Mouse (Mus musculus): ENCODE results near the gene Ing2. TPM values are rescaled to one million over a fixed set of nuclear protein-coding genes. Genes with fewer than 3 reads are reported as not detected.

Ing2 gene
- total and polyA plus RNA-seq, 3 experiments = 1.7 to 24.9 (median 20.0) TPM

Other genes with a start within 250 kb of the Ing2 start
- 10 to 100 TPM in 1 of 2 experiments, 1 to 10 TPM in 1; 9.6 to 12.4 TPM for gene Stox2, start 229.2 kb downstream of the Ing2 start, total RNA-seq (2021)
- gene Stox2, start 229.2 kb downstream of the Ing2 start, polyA plus RNA-seq (2012; rRNA removed) = 2.5 and 3.6 TPM in 2 replicates
- gene Trappc11, start 142.1 kb downstream of the Ing2 start, total RNA-seq (2021) = 10 to 100 TPM; 36.5 to 37.0 TPM
- gene Trappc11, start 142.1 kb downstream of the Ing2 start, polyA plus RNA-seq (2012; rRNA removed) = 12.9 and 16.1 TPM in 2 replicates
- 10 to 100 TPM; 54.4 to 55.5 TPM for gene Rwdd4a, start 141.9 kb downstream of the Ing2 start, total RNA-seq (2021)
- gene Rwdd4a, start 141.9 kb downstream of the Ing2 start, polyA plus RNA-seq (2012; rRNA removed) = 31.4 and 31.5 TPM in 2 replicates
- gene Cdkn2aip, start 38.4 kb upstream of the Ing2 start, total RNA-seq (2021) = 10 to 100 TPM; 11.0 to 12.9 TPM
- gene Cdkn2aip, start 38.4 kb upstream of the Ing2 start, polyA plus RNA-seq (2012; rRNA removed) = 26.0 and 38.1 TPM in 2 replicates
- gene Cldn24, start 146.6 kb upstream of the Ing2 start, total RNA-seq (2021) = not detected
- not detected in 2 replicates for gene Cldn24, start 146.6 kb upstream of the Ing2 start, polyA plus RNA-seq (2012; rRNA removed)
- 1 to 10 TPM; 1.8 to 3.6 TPM for gene Cldn22, start 148.9 kb upstream of the Ing2 start, total RNA-seq (2021)
- 2.9 and 6.2 TPM in 2 replicates for gene Cldn22, start 148.9 kb upstream of the Ing2 start, polyA plus RNA-seq (2012; rRNA removed)